Mouse (Mus musculus): ENCODE data around the gene Arhgap6. TPM values are rescaled to one million over a fixed set of nuclear protein-coding genes. Genes with fewer than 3 reads are reported as not detected.

Gene Arhgap6
- polyA plus RNA-seq, 1 experiment from 2014 or later, result 8.9 TPM

GRCm38 (mm10) chrX:169170981-169171380 is 376.1 kb downstream of the Arhgap6 start:
- H3K4me2 ChIP-seq, result no peak overlapping the region
- H3K36me3 ChIP-seq (ENCODE audit: control insufficient read depth, insufficient read depth, low read length), result no peaks in the 10 kb centered on the region
- no peak overlapping the region for H3K27ac ChIP-seq (ENCODE audit: low read depth, low read length)
- WGBS (ENCODE audit: insufficient replicate concordance), result 70% methylated on average over 2 of the region's 2 CpGs
- no peak overlapping the region for H3K9ac ChIP-seq (ENCODE audit: low read depth, low read length)
- no peaks in the 10 kb centered on the region for H3K9me3 ChIP-seq (replicated peaks; ENCODE audit: control insufficient read depth, low read length)
- H3K4me3 ChIP-seq (ENCODE audit: low read depth, low read length), result no peak overlapping the region
- H3K27me3 ChIP-seq (ENCODE audit: control insufficient read depth, insufficient read depth, low read length), result no peaks in the 10 kb centered on the region
- no peaks in the 10 kb centered on the region for H3K4me1 ChIP-seq (ENCODE audit: control insufficient read depth, insufficient read depth, low read length)
- ATAC-seq (replicated peaks; ENCODE audit: insufficient number of reproducible peaks, low FRiP score, low TSS enrichment), result no peak

- Histone ChIP-seq H3K4me1 (ENCODE audit: control insufficient read depth, insufficient read depth, low read length) (no peaks in the 10 kb centered on the region), H3K27me3 (ENCODE audit: control insufficient read depth, insufficient read depth, low read length) (no peaks in the 10 kb centered on the region), H3K4me3 (ENCODE audit: low read depth, low read length) (no peak overlapping the region), H3K27ac (ENCODE audit: low read depth, low read length) (no peak overlapping the region), H3K36me3 (ENCODE audit: control insufficient read depth, insufficient read depth, low read length) (no peaks in the 10 kb centered on the region), H3K4me2 (no peak overlapping the region), H3K9ac (ENCODE audit: low read depth, low read length) (no peak overlapping the region), H3K9me3 (replicated peaks; ENCODE audit: control insufficient read depth, low read length) (no peaks in the 10 kb centered on the region)
- no peak for ATAC-seq (replicated peaks; ENCODE audit: insufficient number of reproducible peaks, low FRiP score, low TSS enrichment)
- 55% methylated on average over 1 of the region's 1 CpGs for WGBS (ENCODE audit: insufficient replicate concordance)
Measured at GRCm38 (mm10) chrX:169173796-169174195, 378.9 kb downstream of the Arhgap6 start.

- Histone ChIP-seq H3K4me1 (ENCODE audit: control insufficient read depth, insufficient read depth, low read length) (no peaks in the 10 kb centered on the region), H3K36me3 (ENCODE audit: control insufficient read depth, insufficient read depth, low read length) (no peaks in the 10 kb centered on the region), H3K9me3 (replicated peaks; ENCODE audit: control insufficient read depth, low read length) (no peaks in the 10 kb centered on the region), H3K27me3 (ENCODE audit: control insufficient read depth, insufficient read depth, low read length) (no peaks in the 10 kb centered on the region), H3K4me2 (no peak overlapping the region), H3K27ac (ENCODE audit: low read depth, low read length) (no peak overlapping the region), H3K9ac (ENCODE audit: low read depth, low read length) (no peak overlapping the region), H3K4me3 (ENCODE audit: low read depth, low read length) (no peak overlapping the region)
- 69% methylated on average over 2 of the region's 2 CpGs for WGBS (ENCODE audit: insufficient replicate concordance)
- ATAC-seq (replicated peaks; ENCODE audit: insufficient number of reproducible peaks, low FRiP score, low TSS enrichment), result no peak
Measured at GRCm38 (mm10) chrX:169178634-169179033, 383.7 kb downstream of the Arhgap6 start.

- Histone ChIP-seq H3K4me2 (no peak within 1 kb of the TSS), H3K27me3 (ENCODE audit: control insufficient read depth, insufficient read depth, low read length) (no peaks in the 10 kb centered on the region), H3K36me3 (ENCODE audit: control insufficient read depth, insufficient read depth, low read length) (no peaks in the 10 kb centered on the region), H3K27ac (ENCODE audit: low read depth, low read length) (no peak within 1 kb of the TSS), H3K9ac (ENCODE audit: low read depth, low read length) (no peak within 1 kb of the TSS), H3K4me3 (ENCODE audit: low read depth, low read length) (no peak within 1 kb of the TSS), H3K4me1 (ENCODE audit: control insufficient read depth, insufficient read depth, low read length) (no peaks in the 10 kb centered on the region), H3K9me3 (replicated peaks; ENCODE audit: control insufficient read depth, low read length) (no peaks in the 10 kb centered on the region)
- WGBS (ENCODE audit: insufficient replicate concordance), result 78% methylated on average over 5 of the region's 5 CpGs
- no peak for ATAC-seq (replicated peaks; ENCODE audit: insufficient number of reproducible peaks, low FRiP score, low TSS enrichment)
Measured at GRCm38 (mm10) chrX:169187100-169187499, 392.2 kb downstream of the Arhgap6 start, which contains the start of gene Amelx. Gene Amelx, minus strand, starts transcription at chrX:169187200.

GRCm38 (mm10) chrX:169210019-169210418 is 415.1 kb downstream of the Arhgap6 start:
- Histone ChIP-seq H3K27ac (ENCODE audit: low read depth, low read length) (no peak overlapping the region), H3K9me3 (replicated peaks; ENCODE audit: control insufficient read depth, low read length) (no peaks in the 10 kb centered on the region), H3K36me3 (ENCODE audit: control insufficient read depth, insufficient read depth, low read length) (no peaks in the 10 kb centered on the region), H3K4me3 (ENCODE audit: low read depth, low read length) (no peak overlapping the region), H3K27me3 (ENCODE audit: control insufficient read depth, insufficient read depth, low read length) (no peaks in the 10 kb centered on the region; the same call in 1 of the 2 replicates), H3K4me2 (no peak overlapping the region), H3K4me1 (ENCODE audit: control insufficient read depth, insufficient read depth, low read length) (no peaks in the 10 kb centered on the region), H3K9ac (ENCODE audit: low read depth, low read length) (no peak overlapping the region)
- ATAC-seq (replicated peaks; ENCODE audit: insufficient number of reproducible peaks, low FRiP score, low TSS enrichment), result no peak
- 76% methylated on average over 3 of the region's 3 CpGs for WGBS (ENCODE audit: insufficient replicate concordance)

- no peak overlapping the region for H3K4me2 ChIP-seq
- WGBS (ENCODE audit: insufficient replicate concordance), result 49% methylated on average over 8 of the region's 8 CpGs
- H3K4me3 ChIP-seq (ENCODE audit: low read depth, low read length), result no peak overlapping the region
- ATAC-seq (replicated peaks; ENCODE audit: insufficient number of reproducible peaks, low FRiP score, low TSS enrichment), result no peak
- no peaks in the 10 kb centered on the region for H3K36me3 ChIP-seq (ENCODE audit: control insufficient read depth, insufficient read depth, low read length)
- no peak overlapping the region for H3K9ac ChIP-seq (ENCODE audit: low read depth, low read length)
- H3K27me3 ChIP-seq (ENCODE audit: control insufficient read depth, insufficient read depth, low read length), result no peaks in the 10 kb centered on the region
- no peak overlapping the region for H3K27ac ChIP-seq (ENCODE audit: low read depth, low read length)
- H3K4me1 ChIP-seq (ENCODE audit: control insufficient read depth, insufficient read depth, low read length), result no peaks in the 10 kb centered on the region
- no peaks in the 10 kb centered on the region for H3K9me3 ChIP-seq (replicated peaks; ENCODE audit: control insufficient read depth, low read length)
Measured at GRCm38 (mm10) chrX:169220064-169220463, 425.2 kb downstream of the Arhgap6 start.

GRCm38 (mm10) chrX:169222357-169223062 is 427.6 kb downstream of the Arhgap6 start:
- no peak overlapping the region for H3K4me2 ChIP-seq
- no peak overlapping the region for H3K4me3 ChIP-seq (ENCODE audit: low read depth, low read length)
- H3K27ac ChIP-seq (ENCODE audit: low read depth, low read length), result no peak overlapping the region
- no peak for ATAC-seq (replicated peaks; ENCODE audit: insufficient number of reproducible peaks, low FRiP score, low TSS enrichment)
- WGBS (ENCODE audit: insufficient replicate concordance), result 33% methylated on average over 3 of the region's 3 CpGs
- no peaks in the 10 kb centered on the region for H3K9me3 ChIP-seq (replicated peaks; ENCODE audit: control insufficient read depth, low read length)
- no peaks in the 10 kb centered on the region for H3K4me1 ChIP-seq (ENCODE audit: control insufficient read depth, insufficient read depth, low read length)
- H3K9ac ChIP-seq (ENCODE audit: low read depth, low read length), result no peak overlapping the region
- H3K27me3 ChIP-seq (ENCODE audit: control insufficient read depth, insufficient read depth, low read length), result no peaks in the 10 kb centered on the region
- H3K36me3 ChIP-seq (ENCODE audit: control insufficient read depth, insufficient read depth, low read length), result no peaks in the 10 kb centered on the region

- no peak overlapping the region for H3K9ac ChIP-seq (ENCODE audit: low read depth, low read length)
- H3K36me3 ChIP-seq (ENCODE audit: control insufficient read depth, insufficient read depth, low read length), result no peaks in the 10 kb centered on the region
- H3K27me3 ChIP-seq (ENCODE audit: control insufficient read depth, insufficient read depth, low read length), result no peaks in the 10 kb centered on the region
- H3K9me3 ChIP-seq (replicated peaks; ENCODE audit: control insufficient read depth, low read length), result no peaks in the 10 kb centered on the region
- H3K4me1 ChIP-seq (ENCODE audit: control insufficient read depth, insufficient read depth, low read length), result no peaks in the 10 kb centered on the region
- H3K4me3 ChIP-seq (ENCODE audit: low read depth, low read length), result no peak overlapping the region
- ATAC-seq (replicated peaks; ENCODE audit: insufficient number of reproducible peaks, low FRiP score, low TSS enrichment), result no peak
- WGBS (ENCODE audit: insufficient replicate concordance), result 67% methylated on average over 1 of the region's 1 CpGs
- H3K4me2 ChIP-seq, result no peak overlapping the region
- H3K27ac ChIP-seq (ENCODE audit: low read depth, low read length), result no peak overlapping the region
Measured at GRCm38 (mm10) chrX:169255915-169256314, 461.0 kb downstream of the Arhgap6 start.

- no peak overlapping the region for H3K9ac ChIP-seq (ENCODE audit: low read depth, low read length)
- H3K4me2 ChIP-seq, result no peak overlapping the region
- ATAC-seq (replicated peaks; ENCODE audit: insufficient number of reproducible peaks, low FRiP score, low TSS enrichment), result no peak
- H3K9me3 ChIP-seq (replicated peaks; ENCODE audit: control insufficient read depth, low read length), result no peaks in the 10 kb centered on the region
- H3K27me3 ChIP-seq (ENCODE audit: control insufficient read depth, insufficient read depth, low read length), result no peaks in the 10 kb centered on the region
- no peaks in the 10 kb centered on the region for H3K36me3 ChIP-seq (ENCODE audit: control insufficient read depth, insufficient read depth, low read length)
- H3K27ac ChIP-seq (ENCODE audit: low read depth, low read length), result no peak overlapping the region
- H3K4me3 ChIP-seq (ENCODE audit: low read depth, low read length), result no peak overlapping the region
- H3K4me1 ChIP-seq (ENCODE audit: control insufficient read depth, insufficient read depth, low read length), result no peaks in the 10 kb centered on the region
Measured at GRCm38 (mm10) chrX:169256741-169257140, 461.8 kb downstream of the Arhgap6 start.
